Mouse (Mus musculus): ENCODE measurements around the gene Nfkbia.

Nfkbia gene

GRCm38 (mm10) chr12:55442861-55443850 is 49.3 kb downstream of the Nfkbia start:
- DNase-seq (ENCODE audit: low spot score), result no peak

GRCm38 (mm10) chr12:55442245-55442644 is 50.2 kb downstream of the Nfkbia start:
- no peak for DNase-seq (ENCODE audit: low spot score)

- no peak for DNase-seq (ENCODE audit: low spot score)
These were observed 52.0 kb downstream of the Nfkbia start for GRCm38 (mm10) chr12:55440416-55440815.

Data from left cerebral cortex, adult 11 months (tissue).